ENCODE assay signal across 19 mouse cellular contexts in genomic region chr3:56393134-56393533, GRCm38 (mm10).
"Had no signal": no experiment of that assay in that cellular context is flagged by ENCODE, and none has a peak within 500 bp of the region (broad histone marks: within the 10 kb centered on the region; RNA-seq: fewer than 3 reads in every experiment).

No protein-coding gene starts in this region.

- ATAC-seq: liver, postnatal 0 days; lung, postnatal 0 days had no signal

- H3K36me3 ChIP-seq: lung, embryonic 15.5 days; midbrain, embryonic 12.5 days; neural tube, embryonic 12.5 days had no signal

- H3K27me3 ChIP-seq: lung, embryonic 15.5 days; megakaryocyte, embryonic 14.5 days; midbrain, embryonic 12.5 days; neural tube, embryonic 12.5 days had no signal

- H3K4me3 ChIP-seq: lung, embryonic 15.5 days; megakaryocyte, embryonic 14.5 days; midbrain, embryonic 12.5 days; neural tube, embryonic 12.5 days had no signal

- H3K9me3 ChIP-seq: lung, embryonic 15.5 days; megakaryocyte, embryonic 14.5 days; midbrain, embryonic 12.5 days; neural tube, embryonic 12.5 days had no signal

- H3K4me1 ChIP-seq: lung, embryonic 15.5 days; megakaryocyte, embryonic 14.5 days; midbrain, embryonic 12.5 days; neural tube, embryonic 12.5 days had no signal

- H3K9ac ChIP-seq: liver, postnatal 0 days; lung, embryonic 15.5 days; midbrain, embryonic 12.5 days; neural tube, embryonic 12.5 days had no signal

- H3K4me2 ChIP-seq: lung, embryonic 15.5 days; midbrain, embryonic 12.5 days; neural tube, embryonic 12.5 days had no signal

- H3K27ac ChIP-seq: lung, embryonic 15.5 days; macrophage; midbrain, embryonic 12.5 days; neural tube, embryonic 12.5 days had no signal

- DNase-seq: liver, postnatal 0 days; lung, adult 2 months; lung, postnatal 14 days; lung, postnatal 36 days; midbrain, embryonic 14.5 days; retina, postnatal 1 day; right cerebral cortex, adult 18-20 months; right cerebral cortex, postnatal 25 days; right cerebral cortex, postnatal 4 days; spleen, adult 18-20 months; thymus, adult 18-20 months; thymus, postnatal 14 days; thymus, postnatal 36 days had no signal
